Mouse (Mus musculus): ENCODE measurements around the gene Prkcg. TPM values are rescaled to one million over a fixed set of nuclear protein-coding genes. Genes with fewer than 3 reads are reported as not detected.

The Prkcg gene
- polyA plus RNA-seq, 1 experiment from 2014 or later = not detected

DNA sequence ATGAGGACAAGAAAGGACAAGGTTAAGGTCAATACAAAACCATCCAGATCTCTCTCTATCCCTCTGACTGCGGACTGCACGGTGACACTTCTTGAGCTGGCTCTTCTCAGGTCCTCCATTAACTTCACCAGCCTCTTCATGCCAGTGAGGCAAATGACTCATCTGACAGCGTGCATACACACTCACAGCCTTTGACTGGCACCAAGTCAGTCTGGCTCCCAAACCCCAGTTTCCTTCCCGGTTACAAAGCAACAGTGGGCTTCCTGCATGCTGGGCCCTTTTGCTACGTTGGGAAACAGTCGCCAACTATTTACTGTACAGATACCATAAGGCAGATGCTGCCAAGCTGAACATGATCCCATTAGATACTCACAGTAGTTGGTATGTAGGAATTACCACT lies 80.2 kb downstream of the Prkcg start:
- H3K4me1 ChIP-seq (replicated peaks; ENCODE audit: control insufficient read depth, insufficient read depth, low read length) = no peaks in the 10 kb centered on the region
- ATAC-seq (replicated peaks; ENCODE audit: low FRiP score) (no peak), DNase-seq (ENCODE audit: low spot score) (no peak)
- peaks cover 38% of the 10 kb centered on the region for H3K27me3 ChIP-seq (replicated peaks; ENCODE audit: control insufficient read depth, insufficient read depth, low read length)
- 54% methylated on average over 6 of the region's 6 CpGs for WGBS
- no peaks in the 10 kb centered on the region for H3K36me3 ChIP-seq (ENCODE audit: control insufficient read depth, insufficient read depth, low read length)
- H3K4me2 ChIP-seq = no peak overlapping the region
- H3K9ac ChIP-seq (ENCODE audit: low read depth, low read length) = no peak overlapping the region
- no peak overlapping the region for H3K27ac ChIP-seq (ENCODE audit: low read depth, low read length)
- no peak overlapping the region for H3K4me3 ChIP-seq (ENCODE audit: low read depth, low read length)
- no peaks in the 10 kb centered on the region for H3K9me3 ChIP-seq (ENCODE audit: control insufficient read depth, low read length)

DNA sequence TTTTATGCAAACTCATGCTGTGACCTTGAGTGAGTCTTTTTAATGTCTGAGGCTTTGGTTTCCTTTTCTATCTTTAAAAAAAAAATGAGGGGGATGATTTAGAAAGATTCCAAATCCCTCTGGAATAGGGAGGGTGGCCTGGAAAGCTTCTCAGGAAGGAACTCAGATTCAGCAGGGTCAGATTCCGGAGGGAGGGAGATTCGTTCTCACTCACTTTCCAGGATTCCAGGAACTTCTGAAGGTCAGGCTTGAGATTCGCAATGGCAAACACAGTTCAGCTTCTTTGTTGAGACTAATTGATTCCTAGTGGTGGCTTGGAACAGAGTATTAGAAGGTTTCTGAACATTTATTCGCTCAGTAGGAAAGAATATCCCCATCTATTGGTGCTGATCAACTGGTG lies 81.4 kb downstream of the Prkcg start:
- H3K36me3 ChIP-seq (ENCODE audit: control insufficient read depth, insufficient read depth, low read length) = no peaks in the 10 kb centered on the region
- H3K27ac ChIP-seq (ENCODE audit: low read depth, low read length) = no peak overlapping the region
- no peak for DNase-seq (ENCODE audit: low spot score)
- no peak overlapping the region for H3K9ac ChIP-seq (ENCODE audit: low read depth, low read length)
- H3K4me1 ChIP-seq (replicated peaks; ENCODE audit: control insufficient read depth, insufficient read depth, low read length) = no peaks in the 10 kb centered on the region
- H3K9me3 ChIP-seq (ENCODE audit: control insufficient read depth, low read length) = no peaks in the 10 kb centered on the region
- no peak overlapping the region for H3K4me2 ChIP-seq
- 51% methylated on average over 4 of the region's 4 CpGs for WGBS
- H3K4me3 ChIP-seq (ENCODE audit: low read depth, low read length) = no peak overlapping the region
- peaks cover 35% of the 10 kb centered on the region for H3K27me3 ChIP-seq (replicated peaks; ENCODE audit: control insufficient read depth, insufficient read depth, low read length)
- ATAC-seq (replicated peaks; ENCODE audit: low FRiP score) = no peak

DNA sequence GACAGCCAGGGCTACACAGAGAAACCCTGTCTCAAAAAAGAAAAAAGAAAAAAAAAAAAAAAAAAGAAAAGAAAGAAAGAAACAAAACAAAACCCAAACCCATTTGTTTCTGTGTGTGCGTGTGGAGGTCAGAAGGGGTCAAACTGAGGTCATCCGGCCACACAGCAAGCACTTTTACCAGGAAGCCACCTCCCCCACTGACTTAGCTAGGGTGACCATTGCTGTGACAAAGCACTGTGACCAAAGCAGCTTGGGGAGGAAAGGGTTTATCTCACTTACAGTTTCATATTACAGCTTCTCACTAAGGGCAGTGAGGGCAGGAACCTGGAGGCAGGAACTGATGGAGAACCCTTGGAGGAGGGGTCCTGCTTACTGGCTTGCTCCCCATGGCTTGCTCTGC lies 83.4 kb downstream of the Prkcg start:
- Histone ChIP-seq H3K4me2 (no peak overlapping the region), H3K27me3 (replicated peaks; ENCODE audit: control insufficient read depth, insufficient read depth, low read length) (peaks cover 17% of the 10 kb centered on the region), H3K4me1 (replicated peaks; ENCODE audit: control insufficient read depth, insufficient read depth, low read length) (no peaks in the 10 kb centered on the region), H3K9ac (ENCODE audit: low read depth, low read length) (no peak overlapping the region), H3K27ac (ENCODE audit: low read depth, low read length) (no peak overlapping the region), H3K4me3 (ENCODE audit: low read depth, low read length) (no peak overlapping the region), H3K36me3 (ENCODE audit: control insufficient read depth, insufficient read depth, low read length) (no peaks in the 10 kb centered on the region), H3K9me3 (ENCODE audit: control insufficient read depth, low read length) (no peaks in the 10 kb centered on the region)
- no peak for ATAC-seq (replicated peaks; ENCODE audit: low FRiP score)
- DNase-seq (ENCODE audit: low spot score) = no peak
- 76% methylated on average over 2 of the region's 2 CpGs for WGBS

DNA sequence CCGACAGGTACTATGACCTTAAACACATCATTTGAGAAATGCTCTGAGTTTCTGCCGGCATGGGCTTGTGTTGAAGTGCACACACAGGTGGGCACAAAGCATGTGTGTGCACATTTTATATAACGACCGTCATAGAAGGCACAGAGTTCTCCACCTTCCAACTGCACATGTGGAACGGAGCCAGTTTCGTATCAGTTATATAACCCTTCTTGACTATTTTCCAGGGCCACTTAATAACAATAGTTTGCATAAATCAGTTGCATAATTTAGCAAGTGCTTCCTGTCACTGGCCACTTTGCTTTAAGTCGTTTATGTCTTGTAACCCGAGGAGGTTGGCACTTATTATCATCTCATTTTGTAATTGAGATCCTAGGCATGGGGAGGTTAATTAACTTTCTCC lies 84.8 kb downstream of the Prkcg start:
- DNase-seq (ENCODE audit: low spot score) (no peak), ATAC-seq (replicated peaks; ENCODE audit: low FRiP score) (no peak)
- H3K9ac ChIP-seq (ENCODE audit: low read depth, low read length) = no peak overlapping the region
- no peak overlapping the region for H3K4me3 ChIP-seq (ENCODE audit: low read depth, low read length)
- peaks cover 6% of the 10 kb centered on the region for H3K27me3 ChIP-seq (replicated peaks; ENCODE audit: control insufficient read depth, insufficient read depth, low read length)
- no peaks in the 10 kb centered on the region for H3K9me3 ChIP-seq (ENCODE audit: control insufficient read depth, low read length)
- no peak overlapping the region for H3K27ac ChIP-seq (ENCODE audit: low read depth, low read length)
- no peaks in the 10 kb centered on the region for H3K4me1 ChIP-seq (replicated peaks; ENCODE audit: control insufficient read depth, insufficient read depth, low read length)
- WGBS = 84% methylated on average over 8 of the region's 8 CpGs
- no peak overlapping the region for H3K4me2 ChIP-seq
- no peaks in the 10 kb centered on the region for H3K36me3 ChIP-seq (ENCODE audit: control insufficient read depth, insufficient read depth, low read length)

DNA sequence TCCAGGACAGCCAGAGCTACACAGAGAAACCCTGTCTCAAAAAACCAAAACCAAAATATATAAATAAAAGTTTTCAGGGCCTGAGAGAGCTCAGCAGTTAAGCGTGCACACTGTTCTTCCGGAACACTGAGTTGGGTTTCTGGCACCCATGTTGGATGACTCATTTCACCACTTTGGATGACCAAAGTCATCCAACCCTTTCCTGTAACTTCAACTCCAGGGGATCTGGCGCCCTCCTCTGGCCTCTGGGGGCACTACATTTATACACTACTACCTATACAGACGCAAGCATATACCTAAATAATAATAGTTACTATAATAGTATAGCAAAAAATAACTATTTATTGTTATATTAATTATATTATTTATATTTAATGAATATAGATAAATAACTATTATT lies 87.9 kb downstream of the Prkcg start:
- no peak overlapping the region for H3K4me2 ChIP-seq
- H3K4me3 ChIP-seq (ENCODE audit: low read depth, low read length) = no peak overlapping the region
- H3K4me1 ChIP-seq (replicated peaks; ENCODE audit: control insufficient read depth, insufficient read depth, low read length) = no peaks in the 10 kb centered on the region
- no peaks in the 10 kb centered on the region for H3K27me3 ChIP-seq (replicated peaks; ENCODE audit: control insufficient read depth, insufficient read depth, low read length)
- H3K36me3 ChIP-seq (ENCODE audit: control insufficient read depth, insufficient read depth, low read length) = no peaks in the 10 kb centered on the region
- DNase-seq (ENCODE audit: low spot score) (no peak), ATAC-seq (replicated peaks; ENCODE audit: low FRiP score) (no peak)
- no peaks in the 10 kb centered on the region for H3K9me3 ChIP-seq (ENCODE audit: control insufficient read depth, low read length)
- H3K9ac ChIP-seq (ENCODE audit: low read depth, low read length) = no peak overlapping the region
- no peak overlapping the region for H3K27ac ChIP-seq (ENCODE audit: low read depth, low read length)
- 48% methylated on average over 4 of the region's 4 CpGs for WGBS

Other genes starting within 250 kb of the Prkcg start
- gene AU018091, start 120.0 kb upstream of the Prkcg start, polyA plus RNA-seq (2014; fragmentation: Nextera tagmentation; extraction: Ambion mirVana) = 0.13 TPM in 1 of 2 replicates, not detected in the other
- gene Nlrp12, start 39.4 kb upstream of the Prkcg start, polyA plus RNA-seq (2014; fragmentation: Nextera tagmentation; extraction: Ambion mirVana) = 0.06 and 0.07 TPM in 2 replicates
- gene Myadm, start 99 bp upstream of the Prkcg start, polyA plus RNA-seq (2014; fragmentation: Nextera tagmentation; extraction: Ambion mirVana) = 31.3 and 32.7 TPM in 2 replicates
- gene Cacng7, start 43.8 kb downstream of the Prkcg start, polyA plus RNA-seq (2014; fragmentation: Nextera tagmentation; extraction: Ambion mirVana) = 0.29 and 0.42 TPM in 2 replicates
- 1.7 and 2.3 TPM in 2 replicates for gene Cacng8, start 101.5 kb downstream of the Prkcg start, polyA plus RNA-seq (2014; fragmentation: Nextera tagmentation; extraction: Ambion mirVana)
- gene Cacng6, start 135.0 kb downstream of the Prkcg start, polyA plus RNA-seq (2014; fragmentation: Nextera tagmentation; extraction: Ambion mirVana) = 0.19 TPM in 1 of 2 replicates, not detected in the other
- gene Tarm1, start 213.4 kb downstream of the Prkcg start, polyA plus RNA-seq (2014; fragmentation: Nextera tagmentation; extraction: Ambion mirVana) = not detected in 2 replicates